Mouse (Mus musculus) left cerebral cortex, postnatal 36 days (tissue): ENCODE results near the gene Ctsh. TPM values are rescaled to one million over a fixed set of nuclear protein-coding genes. Genes with fewer than 3 reads are reported as not detected.
"Not testable (repeated sequence)": the region's sequence is repeated elsewhere in the genome, so short reads cannot be mapped to it uniquely, and the experiment has no call there.

Experiments
- DNase-seq, 2 experiments: peaks; one replicate each; pipeline ENCODE4 v3.0.0; 2021 to 2022; ENCODE audit warnings: low spot score in 2 of 2, mixed read lengths in 1 of 2
- intact Hi-C: fragments of 180-260 bp; cut with DNase I; formaldehyde crosslinking; loops from one replicate; pipeline ENCODE4 v1.15.1; 2025
- total RNA-seq, 2 experiments: library from RNA; stranded (reverse); gene quantifications; 2 replicates each; pipeline ENCODE4 v1.2.3; 2021

Ctsh gene
- total RNA-seq, 2 experiments from 2014 or later, result 13.1 to 17.8 TPM

- DNase-seq, result no peak
- intact Hi-C loops, result no loop called here
These were observed 1.5 kb downstream of the Ctsh start for GRCm38 (mm10) chr9:90055409-90055808.

- intact Hi-C loops, result no loop called here
- no peak for DNase-seq
These were observed 2.0 kb downstream of the Ctsh start for GRCm38 (mm10) chr9:90055911-90056310.

GRCm38 (mm10) chr9:90056716-90057115, 2.8 kb downstream of the Ctsh start:
- intact Hi-C loops, result no loop called here

GRCm38 (mm10) chr9:90059828-90060573, 6.0 kb downstream of the Ctsh start:
- intact Hi-C loops, result no loop called here
- no peak for DNase-seq

More at GRCm38 (mm10) chr9:90056716-90057115, 2.8 kb downstream of the Ctsh start:
- no peak for DNase-seq

GRCm38 (mm10) chr9:90060574-90060875, 6.6 kb downstream of the Ctsh start:
- intact Hi-C loops, result no loop called here
- DNase-seq, result no peak

- intact Hi-C loops, DNase-seq: not testable (repeated sequence)
These were observed 7.0 kb downstream of the Ctsh start for GRCm38 (mm10) chr9:90060932-90061331.

GRCm38 (mm10) chr9:90067341-90067740, 13.4 kb downstream of the Ctsh start:
- no peak for DNase-seq
- intact Hi-C loops, result no loop called here

- intact Hi-C loops, result no loop called here
- no peak for DNase-seq
These were observed 14.8 kb downstream of the Ctsh start for GRCm38 (mm10) chr9:90068786-90069185.

GRCm38 (mm10) chr9:90069485-90069884, 15.5 kb downstream of the Ctsh start:
- DNase-seq, result no peak
- intact Hi-C loops, result no loop called here

GRCm38 (mm10) chr9:90070174-90070573, 16.2 kb downstream of the Ctsh start:
- intact Hi-C loops, result no loop called here
- no peak for DNase-seq

GRCm38 (mm10) chr9:90075336-90075735, 21.4 kb downstream of the Ctsh start:
- no peak for DNase-seq
- intact Hi-C loops, result loop anchor here (5.0 kb wide), 1 partner anchor 248 kb away; no protein-coding TSS in a partner anchor

- intact Hi-C loops, result loop anchor here (5.0 kb wide), 1 partner anchor 249 kb away; no protein-coding TSS in a partner anchor
- DNase-seq, result no peak
These were observed 22.2 kb downstream of the Ctsh start for GRCm38 (mm10) chr9:90076131-90076530.

- intact Hi-C loops, result loop anchor here (5.0 kb wide), 1 partner anchor 250 kb away; no protein-coding TSS in a partner anchor
- peak; percentile 40 to 53 for DNase-seq
These were observed 23.0 kb downstream of the Ctsh start for GRCm38 (mm10) chr9:90076849-90077461.

- DNase-seq, intact Hi-C loops: not testable (repeated sequence)
These were observed 28.0 kb downstream of the Ctsh start for GRCm38 (mm10) chr9:90081961-90082360.

- intact Hi-C loops, result no loop called here
- DNase-seq, result no peak
These were observed 29.0 kb downstream of the Ctsh start for GRCm38 (mm10) chr9:90082992-90083391.

- intact Hi-C loops, result no loop called here
- no peak for DNase-seq
These were observed 30.2 kb downstream of the Ctsh start for GRCm38 (mm10) chr9:90084152-90084551.

- DNase-seq, result no peak
- intact Hi-C loops, result no loop called here
These were observed 31.0 kb downstream of the Ctsh start for GRCm38 (mm10) chr9:90084766-90085468.

- DNase-seq, result no peak
- intact Hi-C loops, result no loop called here
These were observed 34.0 kb downstream of the Ctsh start for GRCm38 (mm10) chr9:90087906-90088485.

- intact Hi-C loops, result no loop called here
These were observed 35.6 kb downstream of the Ctsh start for GRCm38 (mm10) chr9:90089339-90090104.

GRCm38 (mm10) chr9:90098934-90099333, 45.0 kb downstream of the Ctsh start:
- DNase-seq, result no peak
- intact Hi-C loops, result no loop called here

More at GRCm38 (mm10) chr9:90089339-90090104, 35.6 kb downstream of the Ctsh start:
- DNase-seq, result no peak
